Mouse (Mus musculus): ENCODE data around the gene Six5.

Six5 gene

DNA sequence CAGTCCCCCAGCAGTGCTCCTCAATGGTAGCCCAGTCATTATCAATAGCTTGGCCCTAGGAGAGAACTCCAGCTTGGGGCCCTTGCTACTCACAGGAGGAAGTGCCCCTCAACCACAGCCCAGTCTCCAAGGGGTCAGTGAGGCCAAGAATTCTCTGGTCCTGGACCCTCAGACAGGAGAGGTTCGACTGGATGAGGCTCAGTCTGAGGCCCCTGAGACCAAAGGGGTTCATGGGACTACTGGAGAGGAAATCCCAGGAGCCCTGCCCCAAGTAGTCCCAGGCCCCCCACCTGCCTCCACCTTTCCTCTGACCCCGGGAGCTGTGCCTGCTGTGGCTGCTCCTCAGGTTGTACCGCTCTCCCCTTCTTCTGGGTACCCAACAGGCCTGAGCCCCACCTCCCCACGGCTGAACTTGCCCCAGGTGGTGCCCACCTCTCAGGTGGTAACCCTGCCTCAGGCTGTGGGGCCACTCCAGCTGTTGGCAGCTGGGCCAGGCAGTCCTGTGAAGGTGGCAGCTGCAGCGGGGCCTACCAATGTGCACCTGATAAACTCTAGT, 2.1 kb downstream of the Six5 start:
- in situ Hi-C loops (cut with MboI), result no loop called here

DNA sequence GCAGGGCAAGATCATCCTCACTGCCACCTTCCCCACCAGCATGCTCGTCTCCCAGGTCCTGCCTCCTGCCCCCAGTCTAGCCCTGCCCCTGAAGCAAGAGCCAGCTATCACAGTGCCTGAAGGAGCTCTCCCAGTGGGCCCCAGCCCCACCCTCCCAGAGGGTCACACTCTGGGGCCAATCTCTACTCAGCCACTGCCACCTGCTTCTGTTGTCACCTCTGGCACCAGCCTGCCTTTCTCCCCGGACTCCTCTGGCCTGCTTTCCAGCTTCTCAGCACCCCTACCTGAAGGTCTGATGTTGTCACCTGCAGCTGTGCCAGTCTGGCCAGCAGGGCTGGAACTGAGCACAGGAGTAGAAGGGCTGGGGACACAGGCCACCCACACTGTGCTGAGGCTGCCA, 2.8 kb downstream of the Six5 start:
- in situ Hi-C loops (cut with MboI), result no loop called here

DNA sequence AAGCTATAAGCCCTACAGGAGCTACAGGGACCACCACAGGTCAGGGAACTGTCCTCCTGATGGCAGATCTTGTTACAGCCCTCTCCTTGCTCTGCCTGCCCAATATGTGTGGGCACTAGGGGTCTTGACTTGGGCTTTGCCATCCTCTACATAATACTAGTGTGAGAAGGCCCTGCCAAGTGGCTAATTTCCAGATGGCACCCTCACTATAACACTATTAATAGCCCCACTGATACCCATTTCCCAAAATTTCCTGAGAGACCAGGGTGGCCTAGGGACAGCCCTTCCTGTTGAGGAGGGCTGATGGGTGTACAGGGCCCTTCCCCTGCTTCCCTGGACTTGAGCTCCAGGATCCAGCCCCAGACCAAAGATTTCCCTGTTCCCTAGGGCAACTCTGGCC, 3.5 kb downstream of the Six5 start:
- in situ Hi-C loops (cut with MboI), result no loop called here

DNA sequence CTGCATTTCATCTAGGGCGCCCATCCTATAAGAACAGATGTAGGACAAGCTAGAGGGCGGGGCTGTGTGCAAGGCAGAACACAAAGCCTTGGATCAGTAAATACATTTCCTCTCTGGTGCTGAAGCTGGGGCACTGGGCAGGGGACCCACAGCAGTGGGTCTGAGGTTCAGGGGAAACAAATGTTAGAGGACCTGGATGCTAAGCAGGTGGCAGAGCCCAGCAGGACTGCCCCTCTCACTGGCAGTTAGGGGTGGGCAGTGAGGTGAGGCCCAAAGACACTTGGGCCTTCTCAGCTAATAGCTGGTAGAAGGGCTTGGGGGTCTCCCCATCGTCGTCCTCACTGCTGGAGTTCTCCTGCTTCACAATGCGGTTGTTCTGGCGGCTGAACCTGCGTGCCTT, 4.4 kb downstream of the Six5 start:
- in situ Hi-C loops (cut with MboI), result no loop called here

DNA sequence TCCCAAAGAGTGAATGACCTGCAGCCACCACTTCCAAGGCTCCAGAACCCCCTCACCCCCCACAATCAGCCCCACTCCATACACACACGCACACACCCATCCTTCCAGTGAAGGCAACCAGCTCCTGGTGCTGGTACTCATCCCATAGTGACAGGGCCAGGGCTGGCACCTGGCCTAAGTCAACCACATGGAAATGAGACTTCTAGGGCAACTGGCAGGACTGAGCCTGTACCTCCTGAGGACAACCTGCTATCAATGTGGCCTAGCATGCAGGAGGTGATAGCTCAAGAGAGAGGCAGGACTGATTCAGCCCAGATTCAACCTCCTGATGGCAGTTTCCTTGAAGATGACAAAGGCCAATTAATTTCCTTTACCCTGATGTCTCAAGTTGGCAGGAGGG, 5.9 kb downstream of the Six5 start:
- in situ Hi-C loops (cut with MboI), result no loop called here

DNA sequence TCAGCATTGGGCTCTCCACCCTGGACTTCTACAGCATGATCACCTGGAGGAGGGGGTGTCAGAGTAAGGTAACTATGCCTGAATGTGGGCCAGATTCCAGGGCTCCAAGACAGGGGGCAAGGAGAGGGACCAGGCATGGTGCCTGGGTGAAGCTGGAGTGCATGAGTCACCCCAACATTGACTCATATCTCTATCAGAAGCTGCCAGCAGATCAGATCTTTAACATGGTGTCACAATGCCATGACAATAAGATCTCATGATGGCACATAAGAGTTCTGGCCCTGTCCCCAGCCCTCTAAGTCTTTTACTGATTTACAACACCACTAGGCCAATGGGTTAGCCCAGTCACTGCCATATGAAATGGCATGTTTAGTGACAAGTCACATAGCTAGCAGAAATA, 9.3 kb downstream of the Six5 start:
- in situ Hi-C loops (cut with MboI), result no loop called here

DNA sequence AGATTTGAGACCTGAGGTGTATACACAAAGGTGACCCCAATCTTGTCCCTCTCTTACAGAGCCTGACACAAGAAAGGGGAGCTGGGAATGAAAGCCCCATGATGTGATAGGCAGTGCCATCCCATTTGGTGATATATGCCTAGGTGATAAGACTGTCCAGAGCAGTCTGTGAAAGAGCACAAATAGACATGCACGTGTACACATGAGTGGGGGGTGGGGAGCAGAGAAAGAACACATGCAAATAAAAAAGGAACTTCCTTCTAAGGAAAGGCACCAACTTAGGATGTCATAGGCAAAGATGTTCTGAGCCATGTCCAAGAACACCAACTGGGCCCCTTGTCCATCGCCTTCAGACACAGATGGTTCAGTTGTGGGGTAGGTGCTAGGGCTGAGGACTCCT, 10.1 kb downstream of the Six5 start:
- in situ Hi-C loops (cut with MboI), result no loop called here

DNA sequence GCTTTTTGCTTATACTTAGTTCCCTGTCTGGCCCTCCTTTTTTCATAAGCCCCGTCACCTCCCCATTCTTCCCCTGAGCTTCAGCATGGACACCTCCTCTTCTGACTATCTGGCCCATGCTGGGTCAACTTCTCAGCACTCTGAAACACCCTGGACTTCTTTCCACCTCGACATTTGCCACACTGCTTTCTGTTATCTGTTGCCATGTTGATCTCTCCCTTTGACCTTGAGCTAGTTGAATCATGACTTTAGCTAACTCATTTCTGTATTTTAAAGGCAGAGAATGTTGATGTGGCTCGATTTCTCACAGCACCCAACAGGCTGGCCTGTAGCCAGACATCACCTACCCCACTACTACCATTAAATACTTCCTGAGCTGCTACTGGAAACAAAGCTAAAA, 13.0 kb downstream of the Six5 start:
- in situ Hi-C loops (cut with MboI), result no loop called here

DNA sequence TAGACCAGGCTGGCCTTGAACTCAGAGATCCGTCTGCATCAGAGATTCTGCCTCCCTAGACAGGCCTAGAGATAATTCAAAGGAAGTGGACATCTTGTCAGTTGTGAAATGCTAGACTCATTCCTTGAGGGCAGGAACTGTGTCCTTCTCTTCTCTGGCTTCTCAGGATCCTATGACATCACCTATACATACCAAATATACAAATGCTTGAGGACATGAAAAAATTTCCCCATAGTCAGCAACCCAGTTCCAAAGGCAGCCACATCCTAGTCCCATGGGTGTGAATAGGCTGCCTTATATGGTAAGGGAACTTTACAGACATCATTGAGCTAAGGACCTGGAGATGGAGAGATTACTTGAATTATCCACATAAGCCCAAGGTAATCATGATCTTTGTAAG, 15.2 kb downstream of the Six5 start:
- in situ Hi-C loops (cut with MboI), result no loop called here

DNA sequence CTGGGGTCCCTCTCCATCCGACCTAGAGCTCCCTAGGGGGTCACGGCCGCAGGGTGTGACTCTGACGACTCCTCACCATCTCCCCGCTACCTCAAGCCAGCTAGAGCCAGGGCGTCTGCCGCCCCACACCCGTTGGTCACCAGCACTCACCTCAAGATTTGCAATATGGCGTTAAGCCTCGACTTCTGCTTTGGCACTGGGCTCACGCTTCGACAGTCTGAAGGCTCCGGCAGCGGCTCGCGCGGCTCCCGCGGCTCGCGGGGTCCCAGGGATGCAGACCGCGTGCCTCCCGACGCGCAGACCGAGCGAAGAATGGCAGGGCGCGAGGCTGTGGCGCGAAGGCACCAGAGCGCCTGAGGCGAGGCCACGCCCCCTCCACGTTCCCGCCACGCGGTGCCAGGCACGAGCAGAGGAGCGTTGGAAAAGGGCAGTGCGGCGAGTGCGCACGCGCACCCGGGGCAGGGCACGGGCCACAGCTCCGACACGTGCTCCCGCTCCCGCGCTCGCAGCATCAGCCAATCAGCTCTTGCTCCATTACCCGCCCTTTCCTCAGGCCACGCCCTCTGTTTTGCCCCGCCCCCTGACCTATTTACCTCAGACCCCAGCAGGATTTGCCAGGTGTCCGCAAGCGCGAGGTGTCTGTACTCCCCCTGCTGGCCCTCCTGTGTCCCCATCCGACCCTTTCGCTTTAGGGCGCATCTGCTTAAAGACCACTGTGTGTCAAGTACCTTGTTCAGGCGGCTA, 23.8 kb downstream of the Six5 start, which contains the start of gene Gm4969:
Gene Gm4969 (minus strand): TSS at position 341 of the 744 bp plus-strand sequence.
- in situ Hi-C loops (cut with MboI), result no loop called here

DNA sequence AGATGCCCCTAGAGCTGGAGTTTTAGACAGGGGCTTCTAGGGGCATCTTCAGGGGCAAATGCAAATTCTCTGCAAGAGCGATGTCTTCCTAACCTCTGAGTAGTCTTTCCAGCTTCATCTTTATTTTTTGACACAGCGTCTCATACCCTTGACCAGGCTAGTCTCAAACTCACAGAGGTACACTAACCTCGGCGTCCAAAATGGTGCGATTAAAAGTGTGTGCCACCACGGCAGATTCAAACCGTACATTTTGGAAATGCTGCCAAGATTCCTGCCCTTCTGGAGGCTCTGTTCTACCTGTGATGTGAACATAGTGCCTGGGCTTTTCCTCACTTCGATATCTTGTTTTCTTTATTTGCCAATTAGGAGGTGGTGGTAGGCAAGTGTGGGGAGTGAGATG, 24.7 kb downstream of the Six5 start:
- in situ Hi-C loops (cut with MboI), result no loop called here

DNA sequence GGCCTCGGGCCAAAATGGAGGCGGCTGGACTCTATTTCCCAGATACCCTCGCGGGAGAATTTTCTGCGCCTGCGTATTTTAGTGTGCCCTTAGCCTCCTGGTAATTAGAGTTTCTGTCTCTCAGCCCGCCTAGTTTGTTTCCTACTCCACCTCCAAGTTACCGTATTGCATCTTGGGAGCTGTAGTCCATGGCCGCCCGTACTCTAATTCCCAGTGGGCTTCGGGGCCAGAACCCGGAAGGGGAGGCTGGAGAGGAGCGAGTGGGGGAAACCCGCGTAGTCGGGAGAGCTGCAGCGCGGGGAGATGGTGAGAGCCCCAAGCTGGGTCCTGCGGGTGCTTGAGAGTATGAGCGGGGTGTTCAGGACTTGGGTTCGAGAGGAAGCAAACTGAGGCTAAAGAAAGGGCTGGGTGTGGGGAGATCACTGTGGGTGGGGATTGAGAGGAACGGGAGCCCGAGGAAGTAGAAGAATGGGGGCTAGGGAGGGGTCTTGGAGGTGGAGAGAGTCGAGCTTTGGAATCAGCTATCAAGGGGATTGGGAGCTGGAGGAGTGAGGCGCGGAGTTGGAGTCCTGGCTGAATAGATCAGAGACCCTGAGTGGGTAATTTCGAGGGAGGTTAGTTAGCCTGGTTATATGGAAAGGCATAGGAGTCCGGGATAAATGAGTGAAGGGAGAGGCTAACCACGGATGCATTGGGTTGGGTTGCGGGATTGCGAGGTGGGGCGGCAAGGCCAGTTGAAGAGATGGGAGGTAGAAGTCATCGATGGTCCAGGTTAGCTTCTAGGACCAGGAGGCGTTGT, 25.4 kb downstream of the Six5 start, which contains the start of gene Fbxo46:
Gene Fbxo46 (plus strand): TSS at position 229 of the 799 bp plus-strand sequence.
- in situ Hi-C loops (cut with MboI), result no loop called here

DNA sequence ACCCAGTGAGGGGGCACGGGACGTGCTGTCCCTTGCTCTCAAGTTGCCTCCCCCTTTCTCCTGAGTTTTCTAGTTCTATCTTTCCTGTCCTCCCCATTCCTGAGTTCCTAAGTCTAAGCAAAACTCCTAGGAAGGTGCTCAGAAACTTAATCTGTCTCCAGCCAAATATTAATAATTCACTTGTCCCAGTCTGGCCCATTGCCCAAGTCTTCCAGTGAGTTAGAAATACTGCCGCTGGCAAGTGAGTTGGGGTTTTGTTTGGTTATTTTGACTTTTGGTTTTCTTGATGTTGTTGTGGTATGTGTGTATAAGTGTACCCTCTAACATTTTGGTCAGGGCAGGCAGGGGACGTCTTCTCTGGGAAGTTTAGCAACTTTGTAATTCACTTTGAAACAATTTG, 27.3 kb downstream of the Six5 start:
- in situ Hi-C loops (cut with MboI), result no loop called here

DNA sequence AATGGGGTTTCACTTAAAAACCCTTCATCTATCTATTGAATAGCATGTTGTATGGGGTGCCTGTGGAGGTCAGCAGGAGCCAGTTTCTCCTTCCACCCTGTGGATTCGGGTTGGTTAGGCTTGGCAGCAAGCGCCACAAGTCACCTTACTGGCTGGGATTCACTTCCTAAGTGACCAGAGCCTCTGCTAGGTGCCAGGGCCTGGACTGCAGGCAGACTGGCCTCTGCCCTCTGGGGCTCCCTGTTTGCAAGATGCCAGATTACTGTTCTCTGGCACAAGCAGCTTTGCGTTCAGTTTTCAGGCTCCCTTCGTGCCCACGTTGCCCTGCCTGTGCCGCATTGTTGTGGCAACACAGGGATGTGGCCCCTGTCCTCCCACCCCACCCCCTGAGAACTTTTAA, 30.3 kb downstream of the Six5 start:
- in situ Hi-C loops (cut with MboI), result no loop called here

DNA sequence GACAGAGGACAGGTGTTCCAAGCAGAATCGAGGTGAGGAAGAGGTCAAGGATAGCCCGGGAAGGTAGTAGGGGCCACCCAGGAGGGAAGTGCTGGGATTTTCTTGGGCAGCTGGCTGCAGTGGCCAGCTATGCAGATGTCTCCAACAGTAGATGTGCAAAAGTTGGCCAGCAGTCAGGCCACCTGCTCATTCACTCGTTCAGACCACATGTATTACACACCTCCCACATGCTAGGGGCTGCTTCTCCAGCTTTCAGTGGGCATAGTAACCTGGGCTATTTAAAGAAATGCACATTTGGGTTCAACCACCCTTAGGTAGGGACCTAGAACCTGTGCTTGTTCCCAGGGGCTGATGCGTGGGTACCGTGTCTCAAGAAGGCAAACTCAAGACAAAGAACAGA, 33.4 kb downstream of the Six5 start:
- in situ Hi-C loops (cut with MboI), result no loop called here

DNA sequence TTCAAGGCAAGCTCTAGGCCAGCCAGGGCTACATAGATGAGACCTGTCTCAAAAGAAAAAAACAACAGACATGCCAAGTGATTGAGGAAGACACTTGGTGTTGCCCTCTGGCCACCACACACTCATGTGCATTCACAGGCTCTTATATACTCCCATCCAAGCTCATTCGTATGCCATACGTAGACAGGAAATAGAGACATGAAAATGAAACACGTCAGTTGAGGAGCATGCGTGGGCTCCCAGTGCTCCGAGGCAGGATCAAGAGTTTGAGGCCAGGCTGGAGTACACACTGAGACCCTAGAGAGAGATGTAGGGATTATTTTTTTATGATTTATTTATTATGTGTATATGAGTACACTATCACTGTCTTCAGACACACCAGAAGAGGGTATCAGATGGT, 35.0 kb downstream of the Six5 start:
- in situ Hi-C loops (cut with MboI), result no loop called here

DNA sequence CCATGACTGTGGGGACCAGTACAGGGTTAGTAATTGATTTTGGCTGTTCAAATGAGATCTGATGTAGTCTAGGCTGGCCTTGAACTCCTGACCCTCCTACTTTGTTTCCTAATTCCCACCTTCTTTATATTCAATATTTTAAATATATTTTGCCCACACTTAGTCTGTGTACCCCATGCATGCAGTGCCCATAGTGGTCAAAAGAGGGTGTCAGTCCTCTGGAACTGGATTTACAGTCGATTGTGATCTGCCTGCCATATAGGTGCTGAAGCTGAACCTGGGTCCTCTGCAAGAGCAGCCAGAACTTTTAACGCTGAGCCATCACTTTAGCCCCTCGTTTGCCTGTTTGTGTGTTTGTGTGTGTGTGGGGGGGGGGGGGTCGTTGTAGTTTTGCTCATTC, 36.3 kb downstream of the Six5 start:
- in situ Hi-C loops (cut with MboI), result no loop called here

DNA sequence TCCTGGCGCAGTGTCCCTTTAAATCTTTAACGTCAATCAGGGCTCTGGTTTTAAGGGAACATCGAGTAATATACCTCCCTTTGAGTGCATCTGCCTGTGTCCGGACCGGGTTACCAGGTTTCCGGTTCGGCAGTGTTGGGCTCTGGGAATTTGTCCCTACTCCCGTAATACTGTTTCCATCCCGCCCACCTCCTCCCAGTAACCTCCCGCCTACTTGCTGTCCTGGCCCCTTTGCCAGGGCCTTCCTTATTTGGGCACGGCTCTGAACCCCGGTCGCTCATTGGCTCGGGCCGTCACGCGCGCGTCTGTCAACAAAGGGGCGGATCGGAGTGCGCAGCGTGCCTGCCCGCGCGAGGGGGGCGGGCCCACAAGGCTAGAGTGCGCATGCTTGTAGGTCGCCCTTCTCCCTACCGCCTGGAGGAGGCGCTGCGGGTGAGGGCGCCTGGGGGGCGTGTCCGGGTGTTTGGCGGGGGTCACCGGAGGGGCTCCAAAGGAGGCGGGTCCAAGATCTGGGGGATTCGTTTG, 37.0 kb downstream of the Six5 start:
- in situ Hi-C loops (cut with MboI), result no loop called here

DNA sequence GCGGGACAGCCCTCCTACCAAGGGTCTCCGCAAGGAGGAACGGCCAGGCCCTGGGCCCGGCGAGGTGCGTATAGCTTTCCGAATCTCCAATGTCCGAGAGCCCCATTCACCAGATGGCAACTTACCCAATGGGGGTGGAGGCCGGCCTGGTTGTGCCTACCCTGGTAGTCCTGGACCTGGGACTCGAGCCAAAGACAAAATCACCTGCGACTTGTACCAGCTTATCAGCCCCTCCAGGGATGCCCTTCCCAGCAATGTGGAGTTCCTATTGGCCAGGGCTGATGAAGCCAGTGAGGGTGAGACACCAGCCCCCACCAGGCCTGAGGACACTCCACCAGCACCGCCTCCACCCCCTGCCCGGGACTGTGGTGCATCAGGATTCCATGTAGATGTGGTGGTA, 41.8 kb downstream of the Six5 start:
- in situ Hi-C loops (cut with MboI), result no loop called here

DNA sequence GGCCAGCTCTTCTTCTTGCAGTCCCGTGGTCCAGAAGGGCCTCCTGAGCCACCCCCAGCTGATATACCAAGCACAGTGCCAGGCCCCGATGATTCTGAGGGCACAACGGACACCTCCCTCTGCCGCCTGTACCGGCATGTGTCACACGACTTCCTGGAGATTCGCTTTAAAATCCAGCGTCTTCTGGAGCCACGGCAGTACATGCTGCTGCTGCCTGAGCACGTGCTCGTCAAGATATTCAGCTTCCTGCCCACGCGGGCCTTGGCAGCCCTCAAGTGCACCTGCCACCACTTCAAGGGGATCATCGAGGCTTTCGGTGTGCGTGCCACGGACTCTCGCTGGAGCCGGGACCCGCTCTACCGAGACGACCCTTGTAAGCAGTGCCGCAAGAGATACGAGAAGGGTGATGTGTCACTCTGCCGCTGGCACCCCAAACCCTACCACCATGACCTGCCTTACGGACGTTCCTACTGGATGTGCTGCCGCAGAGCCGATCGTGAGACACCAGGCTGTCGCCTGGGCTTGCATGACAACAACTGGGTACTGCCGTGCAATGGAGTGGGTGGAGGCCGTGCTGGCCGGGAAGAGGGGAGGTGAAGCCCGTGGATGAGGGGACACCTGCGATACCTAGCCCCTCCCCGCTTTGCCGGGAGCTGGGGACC, 42.4 kb downstream of the Six5 start:
- in situ Hi-C loops (cut with MboI), result no loop called here

DNA sequence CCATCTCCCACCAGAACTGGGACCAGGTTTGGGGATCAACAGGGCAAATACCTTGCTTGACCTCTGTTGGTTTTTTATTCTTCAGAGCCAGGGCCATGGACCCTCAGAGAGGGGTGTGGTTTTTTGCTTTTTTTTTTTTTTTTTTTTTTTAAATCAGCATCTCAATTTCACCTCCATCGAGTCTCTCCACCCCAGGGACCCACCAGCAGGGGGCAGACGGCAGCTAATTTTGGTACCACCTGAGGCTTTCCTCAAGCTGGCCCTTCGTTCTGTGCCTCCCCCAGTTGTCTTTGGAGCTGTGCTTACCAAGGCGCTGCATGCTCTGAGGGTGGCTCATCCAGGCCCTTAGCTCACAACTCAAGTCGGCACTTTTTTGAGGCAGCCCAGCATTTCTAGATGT, 43.0 kb downstream of the Six5 start:
- in situ Hi-C loops (cut with MboI), result no loop called here

DNA sequence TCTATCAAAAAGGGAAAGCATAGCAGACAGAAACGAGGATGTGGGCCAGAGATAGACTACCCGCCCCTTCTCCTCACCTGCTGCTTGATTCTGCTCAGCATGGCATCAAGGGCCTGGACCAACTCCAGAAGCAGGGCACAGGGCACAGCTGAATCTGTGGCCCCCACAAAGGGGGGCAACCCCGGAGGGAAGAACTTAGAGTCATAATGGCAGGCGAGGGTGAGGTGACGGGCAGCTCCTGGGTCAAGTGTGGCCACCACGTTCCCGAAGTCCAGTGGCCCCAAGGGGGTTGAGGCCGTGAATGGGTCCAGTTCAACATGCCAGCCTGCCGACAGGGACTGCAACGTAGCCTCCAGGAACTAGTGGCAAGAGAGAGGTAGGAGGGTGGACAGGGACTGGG, 52.4 kb downstream of the Six5 start:
- in situ Hi-C loops (cut with MboI), result no loop called here

Measured in mature B cell (primary cell).